In genomic region chr14:44979887-44980286, GRCm38 (mm10) we compare ENCODE assay signal across 9 mouse cellular contexts. TPM values are rescaled to one million over a fixed set of nuclear protein-coding genes. Genes with fewer than 3 reads are reported as not detected.
A peak's percentile ranks its signal among the peaks of the same experiment; 100 is the strongest.
DNase-seq lines count a peak whose midpoint lies in the region; ATAC-seq and TF ChIP-seq lines count a peak whose summit lies in the region.
"Had no signal": no experiment of that assay in that cellular context is flagged by ENCODE, and none has a peak within 500 bp of the region (broad histone marks: within the 10 kb centered on the region; RNA-seq: fewer than 3 reads in every experiment).

No protein-coding gene starts in this region.

- no peak overlapping the region for H3K4me2 ChIP-seq in hindbrain, postnatal 0 days (ENCODE audit: low read depth, low read length)
- H3K4me2 ChIP-seq in hindbrain, embryonic 11.5 days (replicated peaks; ENCODE audit: low read depth, low read length), result no peak overlapping the region
- H3K4me2 ChIP-seq in forebrain, embryonic 12.5 days, result no peak overlapping the region
- no peak overlapping the region for H3K4me2 ChIP-seq in hindbrain, embryonic 14.5 days (replicated peaks)
- H3K4me2 ChIP-seq: embryonic facial prominence, embryonic 12.5 days had no signal

- TF ChIP-seq POLR2A in thymus, adult 2 months (IDR thresholded peaks at IDR 0.05; ENCODE audit: control insufficient read depth, extremely low read depth, insufficient read depth, low read length, poor library complexity), result no peak

- no peaks in the 10 kb centered on the region for H3K36me3 ChIP-seq in hindbrain, postnatal 0 days (ENCODE audit: insufficient read depth, low read length)
- H3K36me3 ChIP-seq in hindbrain, embryonic 11.5 days (ENCODE audit: control insufficient read depth, insufficient read depth, low read length), result no peaks in the 10 kb centered on the region
- H3K36me3 ChIP-seq in thymus, adult 2 months (ENCODE audit: control insufficient read depth, insufficient read depth, low read length), result no peaks in the 10 kb centered on the region
- no peaks in the 10 kb centered on the region for H3K36me3 ChIP-seq in forebrain, embryonic 12.5 days (replicated peaks)
- H3K36me3 ChIP-seq in hindbrain, embryonic 14.5 days (replicated peaks; ENCODE audit: control insufficient read depth, insufficient read depth), result no peaks in the 10 kb centered on the region
- H3K36me3 ChIP-seq: embryonic facial prominence, embryonic 12.5 days had no signal

- no peaks in the 10 kb centered on the region for H3K27me3 ChIP-seq in hindbrain, postnatal 0 days (ENCODE audit: insufficient read depth, low read length)
- H3K27me3 ChIP-seq in hindbrain, embryonic 11.5 days (ENCODE audit: control insufficient read depth, insufficient read depth, low read length), result no peaks in the 10 kb centered on the region
- no peaks in the 10 kb centered on the region for H3K27me3 ChIP-seq in thymus, adult 2 months (ENCODE audit: control insufficient read depth, insufficient read depth, low read length)
- H3K27me3 ChIP-seq in forebrain, embryonic 12.5 days, result no peaks in the 10 kb centered on the region
- no peaks in the 10 kb centered on the region for H3K27me3 ChIP-seq in hindbrain, embryonic 14.5 days (ENCODE audit: control insufficient read depth, insufficient read depth, low read length)
- H3K27me3 ChIP-seq: embryonic facial prominence, embryonic 12.5 days had no signal

- 0 out of 2 replicates have a peak, but pooled peaks have one; percentile 47 for ATAC-seq in hindbrain, postnatal 0 days
- ATAC-seq in hindbrain, embryonic 11.5 days (ENCODE audit: low FRiP score), result no peak
- no peak for ATAC-seq in forebrain, embryonic 12.5 days (ENCODE audit: low FRiP score)
- ATAC-seq in hindbrain, embryonic 14.5 days (ENCODE audit: low FRiP score), result no peak

- no peaks in the 10 kb centered on the region for H3K9me3 ChIP-seq in hindbrain, postnatal 0 days (ENCODE audit: low read length)
- H3K9me3 ChIP-seq in hindbrain, embryonic 11.5 days (ENCODE audit: control insufficient read depth, low read length), result no peaks in the 10 kb centered on the region
- H3K9me3 ChIP-seq in forebrain, embryonic 12.5 days, result no peaks in the 10 kb centered on the region
- no peaks in the 10 kb centered on the region for H3K9me3 ChIP-seq in hindbrain, embryonic 14.5 days (ENCODE audit: control insufficient read depth, low read length)
- H3K9me3 ChIP-seq: embryonic facial prominence, embryonic 12.5 days had no signal

- no peaks in the 10 kb centered on the region for H3K4me1 ChIP-seq in hindbrain, postnatal 0 days (ENCODE audit: insufficient read depth, low read length)
- H3K4me1 ChIP-seq in hindbrain, embryonic 11.5 days (replicated peaks; ENCODE audit: control insufficient read depth, insufficient read depth, low read length), result no peaks in the 10 kb centered on the region
- no peaks in the 10 kb centered on the region for H3K4me1 ChIP-seq in thymus, adult 2 months (replicated peaks; ENCODE audit: control insufficient read depth, insufficient read depth, low read length)
- no peaks in the 10 kb centered on the region for H3K4me1 ChIP-seq in forebrain, embryonic 12.5 days
- no peaks in the 10 kb centered on the region for H3K4me1 ChIP-seq in hindbrain, embryonic 14.5 days (replicated peaks; ENCODE audit: control insufficient read depth, insufficient read depth, low read length)
- H3K4me1 ChIP-seq: embryonic facial prominence, embryonic 12.5 days had no signal

- no peak overlapping the region for H3K4me3 ChIP-seq in hindbrain, postnatal 0 days (ENCODE audit: low read length)
- H3K4me3 ChIP-seq in hindbrain, embryonic 11.5 days (ENCODE audit: low read depth, low read length), result no peak overlapping the region
- H3K4me3 ChIP-seq in thymus, adult 2 months (ENCODE audit: control insufficient read depth, insufficient read depth, low read length), result no peak overlapping the region
- no peak overlapping the region for H3K4me3 ChIP-seq in forebrain, embryonic 12.5 days (replicated peaks)
- no peak overlapping the region for H3K4me3 ChIP-seq in hindbrain, embryonic 14.5 days (replicated peaks; ENCODE audit: low read length)
- H3K4me3 ChIP-seq: embryonic facial prominence, embryonic 12.5 days had no signal

- no peak overlapping the region for H3K27ac ChIP-seq in hindbrain, postnatal 0 days
- H3K27ac ChIP-seq in hindbrain, embryonic 11.5 days (ENCODE audit: low read depth, low read length), result no peak overlapping the region
- no peak overlapping the region for H3K27ac ChIP-seq in thymus, adult 2 months (ENCODE audit: control insufficient read depth, insufficient read depth, low read length)
- no peak overlapping the region for H3K27ac ChIP-seq in forebrain, embryonic 12.5 days
- no peak overlapping the region for H3K27ac ChIP-seq in hindbrain, embryonic 14.5 days
- H3K27ac ChIP-seq: embryonic facial prominence, embryonic 12.5 days had no signal

- 45% methylated on average over 3 of the region's 3 CpGs for WGBS in hindbrain, postnatal 0 days
- WGBS in hindbrain, embryonic 11.5 days, result 54% methylated on average over 3 of the region's 3 CpGs
- WGBS in thymus, adult 2 months, result 28% methylated on average over 3 of the region's 3 CpGs
- 49% methylated on average over 3 of the region's 3 CpGs for WGBS in forebrain, embryonic 12.5 days
- WGBS in hindbrain, embryonic 14.5 days, result 46% methylated on average over 3 of the region's 3 CpGs

- DNase-seq in hindbrain, postnatal 0 days (ENCODE audit: low spot score), result peak; percentile 43
- DNase-seq in hindbrain, embryonic 11.5 days (ENCODE audit: low spot score), result no peak
- peak; percentile 19 for DNase-seq in thymus, adult 2 months
- no peak for DNase-seq in thymus, adult 18-20 months
- peak; percentile 23 for DNase-seq in embryo, embryonic 11 days
- DNase-seq in thymus, postnatal 36 days, result peak; percentile 12 to 19
- no peak for DNase-seq in hindbrain, embryonic 14.5 days (ENCODE audit: low spot score)

- no peak overlapping the region for H3K9ac ChIP-seq in hindbrain, postnatal 0 days (replicated peaks; ENCODE audit: low read length)
- no peak overlapping the region for H3K9ac ChIP-seq in hindbrain, embryonic 11.5 days (ENCODE audit: low read depth, low read length)
- H3K9ac ChIP-seq in forebrain, embryonic 12.5 days, result no peak overlapping the region
- no peak overlapping the region for H3K9ac ChIP-seq in hindbrain, embryonic 14.5 days
- H3K9ac ChIP-seq: embryonic facial prominence, embryonic 12.5 days had no signal

- peak; percentile 63 for TF ChIP-seq CTCF in hindbrain, postnatal 0 days (IDR thresholded peaks at IDR 0.05; ENCODE audit: low read depth)
- no peak for TF ChIP-seq CTCF in thymus, adult 2 months (IDR thresholded peaks at IDR 0.05; ENCODE audit: borderline replicate concordance, control insufficient read depth, extremely low read depth, insufficient read depth, low read length, poor library complexity)

RNA-seq across cellular contexts. Expression of gene Ptger2, which starts 8.1 kb away (rescaled TPM):
- 1.0 and 1.7 TPM in 2 replicates for total RNA-seq in hindbrain, postnatal 0 days (2014; rRNA removed)
- 0.68 and 0.72 TPM in 2 replicates for polyA plus RNA-seq in hindbrain, postnatal 0 days (2015; fragmentation: Nextera tagmentation; extraction: Ambion mirVana)
- polyA plus RNA-seq in hindbrain, embryonic 11.5 days (2014; fragmentation: Nextera tagmentation; extraction: Ambion mirVana), result 0.31 and 0.32 TPM in 2 replicates
- 1.9 and 2.1 TPM in 2 replicates for polyA plus RNA-seq in thymus, adult 2 months (2012; rRNA removed)
- polyA plus RNA-seq in forebrain, embryonic 12.5 days (2016; fragmentation: Nextera tagmentation; extraction: Ambion mirVana), result 0.13 and 0.17 TPM in 2 replicates
- 1.3 and 1.6 TPM in 2 replicates for polyA plus RNA-seq in hindbrain, embryonic 14.5 days (2014; fragmentation: Nextera tagmentation; extraction: Ambion mirVana)

Comparison
In these comparisons a context has a peak if more than half of its experiments do, and no peak if none do; other contexts are left out.
1. DNase-seq: peak in hindbrain, postnatal 0 days (single experiment), thymus, adult 2 months (single experiment), embryo, embryonic 11 days (single experiment) and thymus, postnatal 36 days (2 of 2); none in hindbrain, embryonic 11.5 days (single experiment), thymus, adult 18-20 months (0 of 2) and hindbrain, embryonic 14.5 days (single experiment).